ENCODE assay signal across 16 mouse cellular contexts in the genomic region with DNA sequence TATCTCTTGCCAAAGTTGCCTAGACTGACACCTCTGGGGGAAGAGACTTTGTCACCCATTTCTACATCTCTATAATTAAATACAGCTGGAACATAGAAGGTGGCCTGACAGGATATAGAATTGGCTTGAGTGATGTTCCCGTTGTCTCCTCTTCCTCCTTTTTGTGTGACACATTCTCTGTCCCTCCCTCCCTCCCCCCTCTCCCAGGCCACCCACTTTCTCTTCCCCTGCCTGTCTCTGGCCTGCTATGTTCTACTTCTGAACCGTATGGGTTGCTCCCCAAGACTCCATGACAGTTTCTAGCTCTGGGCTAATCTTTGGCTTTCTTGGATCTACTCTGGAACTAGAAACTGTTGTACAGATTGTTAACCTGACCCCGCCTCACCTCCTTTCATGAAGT.
DNase-seq lines count a peak whose midpoint lies in the region; ATAC-seq lines count a peak whose summit lies in the region.
"Had no signal": no experiment of that assay in that cellular context is flagged by ENCODE, and none has a peak within 500 bp of the region (broad histone marks: within the 10 kb centered on the region; RNA-seq: fewer than 3 reads in every experiment).

No protein-coding gene starts in this region.

- peak; percentile 63 for ATAC-seq in common myeloid progenitor, adult 5-6 weeks (replicated peaks; ENCODE audit: low read depth, poor library complexity, severe bottlenecking)
- ATAC-seq in granulocyte monocyte progenitor cell, adult 5-6 weeks (replicated peaks; ENCODE audit: poor library complexity, severe bottlenecking), result peak; percentile 89
- peak; percentile 78 for ATAC-seq in megakaryocyte progenitor cell, adult 5-6 weeks (replicated peaks; ENCODE audit: poor library complexity)
- ATAC-seq: forebrain, embryonic 14.5 days; forebrain, embryonic 16.5 days had no signal

- DNase-seq in frontal cortex, postnatal 25 days (ENCODE audit: low spot score in 2 of 2), result no peak
- DNase-seq in ovary, adult 18-20 months (ENCODE audit: low spot score), result no peak
- DNase-seq: adrenal gland, adult 2 months; adrenal gland, postnatal 10 days; adrenal gland, postnatal 25 days; cerebellum, adult 11 months; cerebellum, adult 18-20 months; cerebellum, adult 9-10 months; cerebellum, postnatal 10 days; cerebellum, postnatal 25 days; embryo, embryonic 11 days had no signal
